Mouse (Mus musculus) olfactory bulb, adult 2 months (tissue): ENCODE data around the gene Atp6v1e1. TPM values are rescaled to one million over a fixed set of nuclear protein-coding genes. Genes with fewer than 3 reads are reported as not detected.

Experiments
- H3K27ac ChIP-seq: fragments of 200-500 bp; 2 replicates; pipeline ENCODE4 v1.5.1; 2012; ENCODE audit warnings: low read depth, low read length; ENCODE audit not compliant: insufficient read depth
- H3K4me1 ChIP-seq: fragments of 200-500 bp; 2 replicates; pipeline ENCODE4 v1.6.1; 2012; ENCODE audit warnings: low read length; ENCODE audit not compliant: control insufficient read depth, insufficient read depth
- H3K4me3 ChIP-seq: fragments of 200-500 bp; 2 replicates; pipeline ENCODE4 v1.5.1; 2012; ENCODE audit warnings: mild to moderate bottlenecking, low read depth, low read length, moderate library complexity; ENCODE audit not compliant: insufficient read depth
- CTCF ChIP-seq: fragments of 200-500 bp; IDR thresholded peaks from 2 replicates; pipeline ENCODE4 v1.5.1; 2012; ENCODE audit warnings: low read depth, mild to moderate bottlenecking, low read length, moderate library complexity; ENCODE audit not compliant: insufficient read depth
- POLR2A ChIP-seq: fragments of 200-500 bp; IDR thresholded peaks from 2 replicates; pipeline ENCODE4 v1.6.1; 2012; ENCODE audit warnings: mild to moderate bottlenecking, low read depth, low read length, moderate library complexity; ENCODE audit not compliant: insufficient read depth
- WGBS: fragments of 180-500 bp; shearing (Covaris S2); methylation state at CpG from one replicate; pipeline ENCODE4 v1.1.7; 2018; 5-methylcytosine and 5-hydroxymethylcytosine counted together
- polyA plus RNA-seq: library from polyadenylated mRNA; stranded (reverse); fragments of >200 nt; gene quantifications from 2 replicates; pipeline ENCODE4 v1.2.4, GENCODE M21; 2012; ENCODE audit warnings: low replicate concordance; ENCODE audit not compliant: missing spikeins, insufficient read depth, insufficient read length

The Atp6v1e1 gene
- polyA plus RNA-seq, 1 experiment: not detected

- no peak overlapping the region for H3K27ac ChIP-seq
- no peaks in the 10 kb centered on the region for H3K4me1 ChIP-seq
- no peak overlapping the region for H3K4me3 ChIP-seq
- TF ChIP-seq CTCF: no peak
- no peak for TF ChIP-seq POLR2A
- WGBS: 64% methylated on average over 7 of the region's 7 CpGs
Measured at GRCm38 (mm10) chr6:120784351-120784750, 38.2 kb downstream of the Atp6v1e1 start.

- 91% methylated on average over 2 of the region's 2 CpGs for WGBS
- Histone ChIP-seq H3K4me1 (no peaks in the 10 kb centered on the region), H3K4me3 (no peak overlapping the region), H3K27ac (no peak overlapping the region)
- TF ChIP-seq CTCF (no peak), POLR2A (no peak)
Measured at GRCm38 (mm10) chr6:120782948-120783347, 39.6 kb downstream of the Atp6v1e1 start.

GRCm38 (mm10) chr6:120778226-120778625, 44.4 kb downstream of the Atp6v1e1 start:
- H3K27ac ChIP-seq: no peak overlapping the region
- no peak overlapping the region for H3K4me3 ChIP-seq
- 68% methylated on average over 3 of the region's 3 CpGs for WGBS
- no peaks in the 10 kb centered on the region for H3K4me1 ChIP-seq
- TF ChIP-seq CTCF: no peak
- no peak for TF ChIP-seq POLR2A

- H3K27ac ChIP-seq: no peak overlapping the region
- TF ChIP-seq POLR2A (no peak), CTCF (no peak)
Measured at GRCm38 (mm10) chr6:120777533-120777932, 45.1 kb downstream of the Atp6v1e1 start.

GRCm38 (mm10) chr6:120776286-120776685, 46.3 kb downstream of the Atp6v1e1 start:
- no peak overlapping the region for H3K4me3 ChIP-seq
- H3K4me1 ChIP-seq: no peaks in the 10 kb centered on the region
- 80% methylated on average over 3 of the region's 3 CpGs for WGBS
- H3K27ac ChIP-seq: no peak overlapping the region
- no peak for TF ChIP-seq POLR2A
- TF ChIP-seq CTCF: no peak

More at GRCm38 (mm10) chr6:120777533-120777932, 45.1 kb downstream of the Atp6v1e1 start:
- no peak overlapping the region for H3K4me3 ChIP-seq
- 88% methylated on average over 9 of the region's 9 CpGs for WGBS
- H3K4me1 ChIP-seq: no peaks in the 10 kb centered on the region

GRCm38 (mm10) chr6:120773763-120774162, 48.8 kb downstream of the Atp6v1e1 start:
- 0 out of 2 replicates have a peak overlapping the region, but pooled peaks have one; percentile 7 for H3K4me3 ChIP-seq
- 55% methylated on average over 6 of the region's 6 CpGs for WGBS
- no peak for TF ChIP-seq POLR2A
- no peak for TF ChIP-seq CTCF
- H3K4me1 ChIP-seq: no peaks in the 10 kb centered on the region
- H3K27ac ChIP-seq: peak overlapping the region; percentile 48; the same call in 1 of the 2 replicates

- TF ChIP-seq POLR2A (no peak), CTCF (no peak)
- H3K4me1 ChIP-seq: no peaks in the 10 kb centered on the region
- H3K4me3 ChIP-seq: 0 out of 2 replicates have a peak within 1 kb of the TSS, but pooled peaks have one; percentile 7
- H3K27ac ChIP-seq: peak within 1 kb of the TSS; percentile 48; the same call in 1 of the 2 replicates
- WGBS: 38% methylated on average over 5 of the region's 5 CpGs
Measured at GRCm38 (mm10) chr6:120773149-120773628, 49.4 kb downstream of the Atp6v1e1 start, which contains the start of gene Slc25a18. Gene Slc25a18 (plus strand): TSS chr6:120773578.

- Histone ChIP-seq H3K4me3 (no peak overlapping the region), H3K27ac (no peak overlapping the region), H3K4me1 (no peaks in the 10 kb centered on the region)
- TF ChIP-seq CTCF (no peak), POLR2A (no peak)
Measured at GRCm38 (mm10) chr6:120772025-120772424, 50.6 kb downstream of the Atp6v1e1 start.

GRCm38 (mm10) chr6:120771366-120771765, 51.2 kb downstream of the Atp6v1e1 start:
- Histone ChIP-seq H3K4me1 (no peaks in the 10 kb centered on the region), H3K27ac (no peak overlapping the region), H3K4me3 (no peak overlapping the region)
- TF ChIP-seq POLR2A (no peak), CTCF (no peak)
- 39% methylated on average over 1 of the region's 1 CpGs for WGBS
